Mouse (Mus musculus): ENCODE data around the gene Vwa7.

Gene Vwa7

DNA sequence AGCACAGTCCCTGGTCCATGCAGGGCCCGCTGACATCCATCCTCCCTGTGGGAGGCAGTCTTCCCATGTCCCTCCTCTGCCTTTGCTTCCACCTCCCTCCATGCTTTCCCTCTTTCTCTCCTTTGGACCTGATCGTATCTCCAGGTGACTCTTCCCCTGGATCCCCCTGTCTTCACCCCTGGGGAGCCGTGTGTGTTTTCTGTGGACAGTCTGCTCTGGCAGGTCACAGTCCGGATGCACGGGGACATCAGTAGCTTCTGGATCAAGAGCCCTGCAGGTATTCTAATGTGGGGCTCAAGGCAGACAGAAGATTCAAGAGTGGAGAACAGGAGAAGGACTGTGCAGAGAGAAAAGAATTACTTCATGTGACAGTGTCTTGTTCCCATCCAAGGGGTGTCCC is 6.8 kb downstream of the Vwa7 start:
- Histone ChIP-seq H3K4me1 (replicated peaks; ENCODE audit: low read depth, low read length) (peaks cover 75% of the 10 kb centered on the region), H3K9me3 (ENCODE audit: low read length) (no peaks in the 10 kb centered on the region), H3K27me3 (ENCODE audit: insufficient read depth, low read length) (peaks cover 22% of the 10 kb centered on the region), H3K4me3 (replicated peaks; ENCODE audit: low read length) (no peak overlapping the region), H3K36me3 (ENCODE audit: insufficient read depth, low read length) (no peaks in the 10 kb centered on the region)
- TF ChIP-seq CTCF (conservative IDR thresholded peaks at IDR 0.05; ENCODE audit: low read length) (no peak), POU5F1 (IDR thresholded peaks at IDR 0.05; ENCODE audit: borderline replicate concordance, low read length) (no peak), NANOG (IDR thresholded peaks at IDR 0.05; ENCODE audit: borderline replicate concordance, low read length) (no peak)

DNA sequence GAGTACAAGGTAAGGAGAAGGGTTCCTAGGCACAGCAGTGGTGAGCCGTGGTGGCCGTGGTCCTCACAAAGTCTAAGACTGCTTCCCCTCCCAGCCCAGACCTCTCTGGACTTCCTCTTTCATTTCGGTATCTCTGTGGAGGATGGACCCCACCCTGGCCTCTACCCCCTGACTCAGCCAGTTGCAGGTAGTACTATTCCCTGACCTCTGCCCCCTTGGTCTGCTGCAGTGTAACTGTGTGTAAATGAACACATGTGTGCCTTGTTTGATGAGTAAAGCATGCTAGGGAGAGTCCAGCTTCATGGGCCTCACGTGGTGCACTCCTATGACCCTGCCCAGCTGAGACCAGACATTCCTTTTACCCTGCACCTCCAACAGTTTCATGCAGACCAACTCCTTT is 7.4 kb downstream of the Vwa7 start:
- Histone ChIP-seq H3K27me3 (ENCODE audit: insufficient read depth, low read length) (peaks cover 22% of the 10 kb centered on the region), H3K4me3 (replicated peaks; ENCODE audit: low read length) (no peak overlapping the region), H3K36me3 (ENCODE audit: insufficient read depth, low read length) (no peaks in the 10 kb centered on the region), H3K4me1 (replicated peaks; ENCODE audit: low read depth, low read length) (peaks cover 75% of the 10 kb centered on the region), H3K9me3 (ENCODE audit: low read length) (no peaks in the 10 kb centered on the region)
- TF ChIP-seq POU5F1 (IDR thresholded peaks at IDR 0.05; ENCODE audit: borderline replicate concordance, low read length) = no peak

DNA sequence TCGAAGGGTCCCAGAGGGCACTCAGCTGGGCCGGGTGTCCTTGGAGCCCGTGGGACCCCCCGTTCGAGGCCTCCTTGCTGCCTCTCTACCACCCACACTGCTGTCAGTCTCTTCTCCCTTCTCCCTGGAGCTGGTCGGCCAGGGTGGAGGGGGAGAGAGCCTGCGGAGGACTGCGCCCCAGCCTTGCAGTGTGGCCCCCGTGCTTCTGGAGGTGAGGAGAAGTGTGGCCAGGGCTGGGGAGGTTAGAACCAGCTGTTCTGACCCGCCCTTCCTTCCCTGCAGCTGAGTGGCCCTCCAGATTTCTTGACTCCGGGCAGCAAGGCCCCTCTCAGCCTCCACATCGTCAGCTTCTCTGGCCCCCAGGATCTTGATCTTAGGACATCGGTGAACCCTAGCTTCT is 7.9 kb downstream of the Vwa7 start:
- H3K27me3 ChIP-seq (ENCODE audit: insufficient read depth, low read length) = peaks cover 22% of the 10 kb centered on the region
- H3K4me1 ChIP-seq (replicated peaks; ENCODE audit: low read depth, low read length) = peaks cover 77% of the 10 kb centered on the region
- no peaks in the 10 kb centered on the region for H3K36me3 ChIP-seq (ENCODE audit: insufficient read depth, low read length)
- no peak for TF ChIP-seq CTCF (conservative IDR thresholded peaks at IDR 0.05; ENCODE audit: low read length)
- no peak for TF ChIP-seq NANOG (IDR thresholded peaks at IDR 0.05; ENCODE audit: borderline replicate concordance, low read length)
- TF ChIP-seq POU5F1 (IDR thresholded peaks at IDR 0.05; ENCODE audit: borderline replicate concordance, low read length) = no peak
- no peak overlapping the region for H3K4me3 ChIP-seq (replicated peaks; ENCODE audit: low read length)
- no peaks in the 10 kb centered on the region for H3K9me3 ChIP-seq (ENCODE audit: low read length)

DNA sequence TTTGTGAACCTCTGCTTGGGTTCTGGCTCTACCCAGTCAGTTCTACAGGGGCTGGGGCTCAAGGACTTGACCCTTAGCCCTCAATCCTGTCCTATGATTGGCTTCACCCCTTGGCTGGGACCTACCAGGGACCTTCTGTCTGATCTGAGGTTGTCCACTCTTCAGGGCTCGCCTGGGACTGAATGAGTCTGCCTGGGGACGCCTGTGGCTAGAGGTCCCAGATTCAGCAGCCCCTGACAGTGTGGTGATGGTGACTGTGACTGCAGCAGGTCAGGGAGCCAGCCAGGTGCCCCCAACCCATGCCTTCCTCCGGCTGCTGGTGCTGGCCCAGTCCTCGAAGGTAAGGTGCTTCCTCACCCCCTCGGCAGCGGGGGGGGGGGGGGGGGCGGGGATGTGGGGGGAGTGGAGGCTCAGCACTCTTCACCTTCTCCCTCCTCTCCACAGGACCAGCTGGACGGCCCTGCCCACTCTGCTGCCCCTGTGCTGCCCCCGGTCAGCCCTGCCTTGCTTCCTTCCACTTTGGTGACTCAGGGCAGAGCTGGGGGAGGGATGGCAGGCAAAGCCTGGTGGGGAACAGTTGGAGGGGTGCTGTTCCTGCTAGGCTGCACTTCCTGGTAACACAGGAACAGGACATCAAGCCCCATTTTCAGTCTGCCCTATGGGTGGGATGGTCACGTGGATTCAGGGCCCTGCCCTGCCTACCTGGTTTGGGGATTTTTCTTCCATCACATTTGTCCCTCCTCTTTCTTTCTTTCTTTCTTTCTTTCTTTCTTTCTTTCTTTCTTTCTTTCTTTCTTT is 8.5 kb downstream of the Vwa7 start:
- TF ChIP-seq CTCF (conservative IDR thresholded peaks at IDR 0.05; ENCODE audit: low read length) = no peak
- no peak for TF ChIP-seq POU5F1 (IDR thresholded peaks at IDR 0.05; ENCODE audit: borderline replicate concordance, low read length)
- no peak for TF ChIP-seq NANOG (IDR thresholded peaks at IDR 0.05; ENCODE audit: borderline replicate concordance, low read length)
- Histone ChIP-seq H3K4me3 (replicated peaks; ENCODE audit: low read length) (no peak overlapping the region), H3K4me1 (replicated peaks; ENCODE audit: low read depth, low read length) (peaks cover 75% of the 10 kb centered on the region), H3K36me3 (ENCODE audit: insufficient read depth, low read length) (no peaks in the 10 kb centered on the region), H3K9me3 (ENCODE audit: low read length) (no peaks in the 10 kb centered on the region), H3K27me3 (ENCODE audit: insufficient read depth, low read length) (peaks cover 23% of the 10 kb centered on the region)

DNA sequence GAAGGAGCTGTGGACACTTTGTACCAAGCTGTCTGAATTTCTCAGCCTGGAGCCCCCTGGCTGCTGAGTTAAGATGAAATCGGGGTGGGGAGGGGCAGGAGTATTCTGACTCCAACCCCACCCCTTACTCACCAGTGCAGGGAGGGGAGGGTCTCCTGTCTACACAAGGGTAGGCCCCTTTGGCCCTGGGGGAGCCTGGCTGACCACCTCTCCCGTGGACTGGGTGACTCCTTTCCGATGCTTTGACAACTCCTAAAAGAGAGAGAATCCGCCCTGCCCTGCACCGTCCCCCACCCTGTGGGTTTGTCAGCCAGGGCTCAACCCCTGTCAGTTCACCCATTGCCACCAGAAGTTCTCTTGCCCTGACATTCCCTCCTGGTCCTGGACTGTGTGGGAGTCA is 9.8 kb downstream of the Vwa7 start:
- TF ChIP-seq NANOG (IDR thresholded peaks at IDR 0.05; ENCODE audit: borderline replicate concordance, low read length) (no peak), POU5F1 (IDR thresholded peaks at IDR 0.05; ENCODE audit: borderline replicate concordance, low read length) (no peak)
- no peaks in the 10 kb centered on the region for H3K9me3 ChIP-seq (ENCODE audit: low read length)
- no peaks in the 10 kb centered on the region for H3K36me3 ChIP-seq (ENCODE audit: insufficient read depth, low read length)
- peaks cover 77% of the 10 kb centered on the region for H3K4me1 ChIP-seq (replicated peaks; ENCODE audit: low read depth, low read length)
- H3K27me3 ChIP-seq (ENCODE audit: insufficient read depth, low read length) = peaks cover 25% of the 10 kb centered on the region
- H3K4me3 ChIP-seq (replicated peaks; ENCODE audit: low read length) = peak overlapping the region; percentile 20; the same call in 1 of the 2 replicates

DNA sequence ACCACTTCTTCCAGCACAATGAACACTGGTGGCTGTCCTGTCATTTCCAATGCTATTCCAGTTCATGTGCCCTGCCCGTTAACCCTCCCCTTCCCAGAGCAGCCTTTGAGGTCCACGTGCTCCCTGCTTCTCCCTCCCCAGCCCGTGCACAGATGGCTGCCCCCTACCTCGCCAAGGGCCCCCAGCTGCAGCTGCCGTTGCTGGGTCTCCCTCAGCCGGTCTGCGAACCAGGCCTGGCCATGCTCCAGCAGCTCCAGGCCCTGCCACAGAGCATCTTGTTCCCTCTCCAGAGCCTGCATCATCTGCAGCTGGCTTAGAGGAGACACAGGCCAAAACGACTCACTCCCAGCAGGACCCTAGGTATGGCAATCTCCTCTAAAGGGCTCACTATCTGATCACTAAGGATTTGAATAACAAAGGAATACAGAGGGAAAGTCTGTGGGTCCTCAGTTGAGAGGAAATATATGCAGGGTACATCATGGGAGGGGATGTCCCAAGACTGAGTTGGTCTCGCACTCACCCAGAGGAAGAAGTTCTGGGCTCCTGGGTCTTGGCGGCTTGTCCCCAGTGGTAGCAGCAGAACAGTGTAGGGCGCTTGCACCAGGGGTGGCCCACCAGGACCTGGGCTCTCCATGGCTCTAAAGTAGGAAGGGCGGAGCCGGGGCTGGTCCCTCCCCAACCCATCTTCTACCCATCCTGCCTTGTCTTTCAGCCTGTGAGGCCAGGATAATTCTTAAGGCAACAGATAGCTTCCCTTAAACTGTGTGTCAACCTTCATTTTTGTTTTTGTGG is 11.1 kb downstream of the Vwa7 start, which contains the start of gene Sapcd1:
Gene Sapcd1 (minus strand): TSS at position 740 of the 792 bp plus-strand sequence.
- H3K4me3 ChIP-seq (replicated peaks; ENCODE audit: low read length) = peak within 1 kb of the TSS; percentile 57
- H3K4me1 ChIP-seq (replicated peaks; ENCODE audit: low read depth, low read length) = peaks cover 75% of the 10 kb centered on the region
- peaks cover 26% of the 10 kb centered on the region for H3K27me3 ChIP-seq (ENCODE audit: insufficient read depth, low read length)
- no peaks in the 10 kb centered on the region for H3K36me3 ChIP-seq (ENCODE audit: insufficient read depth, low read length)
- no peaks in the 10 kb centered on the region for H3K9me3 ChIP-seq (ENCODE audit: low read length)
- TF ChIP-seq POU5F1 (IDR thresholded peaks at IDR 0.05; ENCODE audit: borderline replicate concordance, low read length) (no peak; the same call in 1 of the 2 replicates), NANOG (IDR thresholded peaks at IDR 0.05; ENCODE audit: borderline replicate concordance, low read length) (peak; percentile 50; the same call in 1 of the 2 replicates)

DNA sequence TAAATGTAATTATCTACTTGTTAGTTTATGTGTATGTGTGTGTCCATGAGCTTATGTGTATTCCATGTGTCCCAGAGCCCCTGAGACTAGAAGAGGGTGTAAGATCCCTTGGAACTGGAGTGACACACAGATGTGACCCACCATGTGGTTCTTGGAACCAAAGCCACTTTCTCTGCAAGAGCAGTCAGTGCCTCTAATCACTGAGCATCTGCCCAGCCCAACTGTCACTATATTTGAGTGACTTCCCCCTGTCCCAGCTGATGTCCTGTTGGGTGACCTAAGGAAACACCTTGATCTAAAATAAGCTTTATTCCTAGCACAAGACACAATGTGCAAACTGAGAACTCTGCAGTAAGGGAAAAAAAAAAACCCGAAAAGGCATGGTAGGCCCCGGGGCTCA is 11.9 kb downstream of the Vwa7 start:
- peaks cover 31% of the 10 kb centered on the region for H3K27me3 ChIP-seq (ENCODE audit: insufficient read depth, low read length)

DNA sequence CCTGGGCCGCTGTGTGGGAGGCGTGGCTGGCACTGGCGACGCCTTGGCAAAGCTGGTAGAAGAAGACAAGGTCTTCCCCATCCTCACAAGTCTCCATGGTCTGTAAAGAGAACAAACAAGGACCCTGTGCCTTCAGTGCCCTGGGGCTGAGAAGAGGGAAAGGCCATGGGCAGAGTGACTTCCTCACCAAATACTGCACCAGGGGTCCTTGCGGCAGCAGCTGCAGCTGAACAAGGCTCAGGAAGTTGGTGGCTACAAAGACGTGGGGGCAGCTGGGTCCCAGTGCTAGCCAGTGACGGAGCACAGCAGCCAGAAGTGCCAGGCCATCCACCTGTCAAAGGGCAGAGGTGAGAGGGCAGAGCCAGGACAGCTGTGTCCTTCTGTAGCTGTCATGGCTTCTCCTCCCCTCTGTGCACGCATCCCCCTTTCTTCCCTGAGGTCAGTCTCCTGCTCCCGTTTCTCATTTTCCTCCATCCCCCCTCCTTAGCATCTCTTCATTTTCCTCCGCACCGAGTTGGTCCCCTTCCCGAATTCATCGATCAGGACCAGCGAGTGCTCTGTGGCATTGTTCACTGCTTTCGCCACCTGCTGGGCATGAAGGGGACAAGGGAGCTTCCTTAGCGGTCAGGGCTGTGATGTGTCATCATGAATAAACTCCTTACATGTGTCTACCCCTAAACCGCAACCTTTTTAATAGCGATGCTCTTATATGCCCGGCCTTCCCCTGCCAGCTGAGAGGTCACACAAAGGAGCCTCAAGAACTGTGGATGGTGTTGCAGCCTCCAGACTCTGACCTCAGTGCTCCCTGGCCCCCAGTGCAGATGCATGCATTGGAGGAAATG is 13.5 kb downstream of the Vwa7 start:
- H3K36me3 ChIP-seq (ENCODE audit: insufficient read depth, low read length) = no peaks in the 10 kb centered on the region
- no peaks in the 10 kb centered on the region for H3K9me3 ChIP-seq (ENCODE audit: low read length)
- peaks cover 19% of the 10 kb centered on the region for H3K27me3 ChIP-seq (ENCODE audit: insufficient read depth, low read length)
- peaks cover 69% of the 10 kb centered on the region for H3K4me1 ChIP-seq (replicated peaks; ENCODE audit: low read depth, low read length)
- H3K4me3 ChIP-seq (replicated peaks; ENCODE audit: low read length) = no peak overlapping the region
- no peak for TF ChIP-seq POU5F1 (IDR thresholded peaks at IDR 0.05; ENCODE audit: borderline replicate concordance, low read length)
- TF ChIP-seq CTCF (conservative IDR thresholded peaks at IDR 0.05; ENCODE audit: low read length) = no peak
- no peak for TF ChIP-seq NANOG (IDR thresholded peaks at IDR 0.05; ENCODE audit: borderline replicate concordance, low read length)

More for the DNA sequence above, 11.9 kb downstream of the Vwa7 start:
- no peak overlapping the region for H3K4me3 ChIP-seq (replicated peaks; ENCODE audit: low read length)
- no peaks in the 10 kb centered on the region for H3K36me3 ChIP-seq (ENCODE audit: insufficient read depth, low read length)
- peaks cover 70% of the 10 kb centered on the region for H3K4me1 ChIP-seq (replicated peaks; ENCODE audit: low read depth, low read length)
- no peaks in the 10 kb centered on the region for H3K9me3 ChIP-seq (ENCODE audit: low read length)
- no peak for TF ChIP-seq NANOG (IDR thresholded peaks at IDR 0.05; ENCODE audit: borderline replicate concordance, low read length)

All from E14TG2a.4 (cell line).